ENCODE assay signal across 14 mouse cellular contexts in genomic region chr1:130733671-130734070, GRCm38 (mm10). TPM values are rescaled to one million over a fixed set of nuclear protein-coding genes. Genes with fewer than 3 reads are reported as not detected.
A peak's percentile ranks its signal among the peaks of the same experiment; 100 is the strongest.
DNase-seq lines count a peak whose midpoint lies in the region; ATAC-seq and TF ChIP-seq lines count a peak whose summit lies in the region.
"Had no signal": no experiment of that assay in that cellular context is flagged by ENCODE, and none has a peak within 500 bp of the region (broad histone marks: within the 10 kb centered on the region; RNA-seq: fewer than 3 reads in every experiment).

No protein-coding gene starts in this region.

- peak overlapping the region; percentile 69 for H3K9ac ChIP-seq in liver, embryonic 13.5 days
- H3K9ac ChIP-seq in midbrain, embryonic 16.5 days (ENCODE audit: low read depth, low read length), result no peak overlapping the region
- H3K9ac ChIP-seq: embryonic facial prominence, embryonic 15.5 days had no signal

- H3K9me3 ChIP-seq in liver, embryonic 13.5 days (replicated peaks), result no peaks in the 10 kb centered on the region
- no peaks in the 10 kb centered on the region for H3K9me3 ChIP-seq in midbrain, embryonic 16.5 days (replicated peaks; ENCODE audit: control insufficient read depth, low read length, poor library complexity, severe bottlenecking)
- H3K9me3 ChIP-seq: embryonic facial prominence, embryonic 15.5 days had no signal

- intact Hi-C loops in left cerebral cortex, adult 2 months (cut with DNase I), result no loop called here

- H3K79me2 ChIP-seq in myocyte (ENCODE audit: control insufficient read depth, insufficient read depth), result no peaks in the 10 kb centered on the region

- peak; percentile 7 to 36 for DNase-seq in left cerebral cortex, adult 2 months (ENCODE audit: extremely low spot score in 1 of 2, low spot score in 2 of 2)
- no peak for DNase-seq in left cerebral cortex, adult 11 months (ENCODE audit: low spot score)
- peak; percentile 90 for DNase-seq in kidney, adult 2 months
- DNase-seq in liver, embryonic 13.5 days, result no peak
- DNase-seq in gastrocnemius, postnatal 25 days, result no peak
- no peak for DNase-seq in layer of hippocampus, adult 9-11 months
- DNase-seq: cerebellum, adult 9-10 months had no signal

- H3K4me1 ChIP-seq in kidney, adult 2 months (ENCODE audit: control insufficient read depth, insufficient read depth, low read length), result peaks cover 8% of the 10 kb centered on the region
- peaks cover 88% of the 10 kb centered on the region for H3K4me1 ChIP-seq in liver, embryonic 13.5 days (replicated peaks)
- no peaks in the 10 kb centered on the region; the same call in 1 of the 2 replicates for H3K4me1 ChIP-seq in midbrain, embryonic 16.5 days (ENCODE audit: control insufficient read depth, insufficient read depth, low read length)

- H3K36me3 ChIP-seq in kidney, adult 2 months (ENCODE audit: control insufficient read depth, insufficient read depth, low read length), result no peaks in the 10 kb centered on the region
- H3K36me3 ChIP-seq in liver, embryonic 13.5 days, result peaks cover 4% of the 10 kb centered on the region; the same call in 1 of the 2 replicates
- H3K36me3 ChIP-seq in myocyte (ENCODE audit: control insufficient read depth, insufficient read depth), result no peaks in the 10 kb centered on the region
- H3K36me3 ChIP-seq in midbrain, embryonic 16.5 days (ENCODE audit: control insufficient read depth, insufficient read depth, low read length), result no peaks in the 10 kb centered on the region
- H3K36me3 ChIP-seq: embryonic facial prominence, embryonic 15.5 days had no signal

- TF ChIP-seq POLR2A in kidney, adult 2 months (IDR thresholded peaks at IDR 0.05; ENCODE audit: low read depth, low read length), result peak; percentile 25
- TF ChIP-seq POLR2A in myocyte (IDR thresholded peaks at IDR 0.05; ENCODE audit: insufficient read length, low read depth), result no peak

- no peak overlapping the region for H3K4me3 ChIP-seq in left cerebral cortex, adult 2 months
- peak overlapping the region; percentile 33 for H3K4me3 ChIP-seq in kidney, adult 2 months (ENCODE audit: insufficient read depth, low read depth, low read length)
- peak overlapping the region; percentile 63 for H3K4me3 ChIP-seq in liver, embryonic 13.5 days (replicated peaks)
- no peak overlapping the region for H3K4me3 ChIP-seq in myocyte
- H3K4me3 ChIP-seq in midbrain, embryonic 16.5 days (ENCODE audit: low read depth, low read length), result no peak overlapping the region
- H3K4me3 ChIP-seq: embryonic facial prominence, embryonic 15.5 days had no signal

- 48% methylated on average over 4 of the region's 4 CpGs for WGBS in kidney, adult 2 months
- WGBS in liver, embryonic 13.5 days (ENCODE audit: insufficient replicate concordance), result 73% methylated on average over 4 of the region's 4 CpGs
- 93% methylated on average over 4 of the region's 4 CpGs for WGBS in midbrain, embryonic 16.5 days

- no peak for ATAC-seq in liver, embryonic 13.5 days (ENCODE audit: low read depth)
- ATAC-seq in midbrain, embryonic 16.5 days, result no peak

- H3K4me2 ChIP-seq in liver, embryonic 13.5 days, result peak overlapping the region; percentile 78
- H3K4me2 ChIP-seq in myocyte (ENCODE audit: low read depth), result peak overlapping the region; percentile 81
- no peak overlapping the region for H3K4me2 ChIP-seq in midbrain, embryonic 16.5 days (ENCODE audit: low read length)
- H3K4me2 ChIP-seq: embryonic facial prominence, embryonic 15.5 days; midbrain, embryonic 11.5 days had no signal

- H3K27ac ChIP-seq in left cerebral cortex, adult 2 months, result no peak overlapping the region
- H3K27ac ChIP-seq in kidney, adult 2 months (ENCODE audit: insufficient read depth, low read depth, low read length), result peak overlapping the region; percentile 100
- H3K27ac ChIP-seq in liver, embryonic 13.5 days, result peak overlapping the region; percentile 90
- H3K27ac ChIP-seq in midbrain, embryonic 16.5 days (ENCODE audit: low read length), result no peak overlapping the region
- H3K27ac ChIP-seq: embryonic facial prominence, embryonic 15.5 days had no signal

- H3ac ChIP-seq in myocyte (ENCODE audit: control insufficient read depth, insufficient read length), result no peak overlapping the region

- no peaks in the 10 kb centered on the region for H3K27me3 ChIP-seq in kidney, adult 2 months (replicated peaks; ENCODE audit: control insufficient read depth, insufficient read depth, low read length)
- no peaks in the 10 kb centered on the region for H3K27me3 ChIP-seq in liver, embryonic 13.5 days
- H3K27me3 ChIP-seq in myocyte (ENCODE audit: control insufficient read depth, insufficient read depth, insufficient read length), result no peaks in the 10 kb centered on the region
- no peaks in the 10 kb centered on the region; the same call in 1 of the 2 replicates for H3K27me3 ChIP-seq in midbrain, embryonic 16.5 days (ENCODE audit: control insufficient read depth, insufficient read depth, low read depth, low read length)
- H3K27me3 ChIP-seq: embryonic facial prominence, embryonic 15.5 days had no signal

- TF ChIP-seq CTCF in left cerebral cortex, adult 2 months (IDR thresholded peaks at IDR 0.05), result no peak
- TF ChIP-seq CTCF in kidney, adult 2 months (conservative IDR thresholded peaks at IDR 0.05; ENCODE audit: insufficient read depth, insufficient read length, low read depth, low read length), result no peak

TF ChIP-seq in myocyte, 11 proteins besides CTCF, POLR2A, EP300 and RAD21:
- TF ChIP-seq MYOG (IDR thresholded peaks at IDR 0.05; ENCODE audit: control insufficient read depth in 1 of 3, insufficient read depth in 1 of 3, insufficient read length in 2 of 3, low read depth in 2 of 3) (no peak), TCF12 (IDR thresholded peaks at IDR 0.05; ENCODE audit: insufficient read depth, poor library complexity, severe bottlenecking) (no peak), MAX (IDR thresholded peaks at IDR 0.05; ENCODE audit: low read depth) (no peak), MYOD1 (IDR thresholded peaks at IDR 0.05; ENCODE audit: control insufficient read depth in 1 of 3, insufficient read length in 2 of 3, low read depth in 2 of 3) (no peak)

RNA-seq across cellular contexts. Expression of gene AA986860, which starts 1.9 kb away (rescaled TPM):
- total RNA-seq in left cerebral cortex, adult 2 months (2021), result 1 to 10 TPM; 1.3 to 1.7 TPM
- 8.8 and 9.8 TPM in 2 replicates for polyA plus RNA-seq in kidney, adult 2 months (2012; rRNA removed)
- polyA plus RNA-seq in liver, embryonic 13.5 days (2015; fragmentation: Nextera tagmentation; extraction: Ambion mirVana), result 6.2 and 8.3 TPM in 2 replicates
- 1.2 TPM for polyA plus RNA-seq in myocyte (2012; fragmentation: generic; extraction: Trizol)
- under 1 TPM; 0.31 to 0.38 TPM for total RNA-seq in gastrocnemius, postnatal 25 days (2021)
- 0.09 and 0.38 TPM in 2 replicates for polyA plus RNA-seq in midbrain, embryonic 16.5 days (2015; fragmentation: Nextera tagmentation; extraction: Ambion mirVana)

RNA-seq across cellular contexts. Expression of gene Pfkfb2, which starts 4.6 kb away (rescaled TPM):
- total RNA-seq in left cerebral cortex, adult 2 months (2021), result 10 to 100 TPM; 43.3 to 45.7 TPM
- polyA plus RNA-seq in kidney, adult 2 months (2012; rRNA removed), result 7.8 and 9.2 TPM in 2 replicates
- 4.5 and 5.4 TPM in 2 replicates for polyA plus RNA-seq in liver, embryonic 13.5 days (2015; fragmentation: Nextera tagmentation; extraction: Ambion mirVana)
- 2.6 TPM for polyA plus RNA-seq in myocyte (2012; fragmentation: generic; extraction: Trizol)
- total RNA-seq in gastrocnemius, postnatal 25 days (2021), result 10 to 100 TPM; 14.3 to 18.5 TPM
- 24.1 and 26.6 TPM in 2 replicates for polyA plus RNA-seq in midbrain, embryonic 16.5 days (2015; fragmentation: Nextera tagmentation; extraction: Ambion mirVana)

RNA-seq across cellular contexts. Expression of gene Yod1, which starts 16.5 kb away (rescaled TPM):
- total RNA-seq in left cerebral cortex, adult 2 months (2021), result 10 to 100 TPM; 16.0 to 17.2 TPM
- 1.2 and 1.3 TPM in 2 replicates for polyA plus RNA-seq in kidney, adult 2 months (2012; rRNA removed)
- polyA plus RNA-seq in liver, embryonic 13.5 days (2015; fragmentation: Nextera tagmentation; extraction: Ambion mirVana), result 40.8 and 47.6 TPM in 2 replicates
- 0.70 TPM for polyA plus RNA-seq in myocyte (2012; fragmentation: generic; extraction: Trizol)
- 1 to 10 TPM; 3.2 TPM for total RNA-seq in gastrocnemius, postnatal 25 days (2021)
- 15.3 and 17.1 TPM in 2 replicates for polyA plus RNA-seq in midbrain, embryonic 16.5 days (2015; fragmentation: Nextera tagmentation; extraction: Ambion mirVana)

RNA-seq across cellular contexts. Expression of gene Gm29427, which starts 18.1 kb away (rescaled TPM):
- total RNA-seq in left cerebral cortex, adult 2 months (2021), result not detected
- not detected in 2 replicates for polyA plus RNA-seq in kidney, adult 2 months (2012; rRNA removed)
- not detected in 2 replicates for polyA plus RNA-seq in liver, embryonic 13.5 days (2015; fragmentation: Nextera tagmentation; extraction: Ambion mirVana)
- polyA plus RNA-seq in myocyte (2012; fragmentation: generic; extraction: Trizol), result not detected
- total RNA-seq in gastrocnemius, postnatal 25 days (2021), result not detected
- not detected in 2 replicates for polyA plus RNA-seq in midbrain, embryonic 16.5 days (2015; fragmentation: Nextera tagmentation; extraction: Ambion mirVana)
- total RNA-seq: gastrocnemius, postnatal 4 days; hematopoietic stem cell, adult 5-6 weeks; left cerebral cortex, adult 18-20 months had no signal
- polyA plus RNA-seq: embryonic facial prominence, embryonic 15.5 days; midbrain, embryonic 11.5 days had no signal

Comparison
In these comparisons a context has a peak if more than half of its experiments do, and no peak if none do; other contexts are left out.
1. DNase-seq: peak in left cerebral cortex, adult 2 months (2 of 2) and kidney, adult 2 months (single experiment); none in left cerebral cortex, adult 11 months (single experiment), liver, embryonic 13.5 days (single experiment), gastrocnemius, postnatal 25 days (single experiment) and layer of hippocampus, adult 9-11 months (single experiment).
2. H3K27ac ChIP-seq: peak in kidney, adult 2 months (single experiment) and liver, embryonic 13.5 days (single experiment); none in left cerebral cortex, adult 2 months (single experiment) and midbrain, embryonic 16.5 days (single experiment).
3. H3K4me3 ChIP-seq: peak in kidney, adult 2 months (single experiment) and liver, embryonic 13.5 days (single experiment); none in left cerebral cortex, adult 2 months (single experiment), myocyte (single experiment) and midbrain, embryonic 16.5 days (single experiment).